ENCODE assay signal across 8 mouse cellular contexts in the genomic region with DNA sequence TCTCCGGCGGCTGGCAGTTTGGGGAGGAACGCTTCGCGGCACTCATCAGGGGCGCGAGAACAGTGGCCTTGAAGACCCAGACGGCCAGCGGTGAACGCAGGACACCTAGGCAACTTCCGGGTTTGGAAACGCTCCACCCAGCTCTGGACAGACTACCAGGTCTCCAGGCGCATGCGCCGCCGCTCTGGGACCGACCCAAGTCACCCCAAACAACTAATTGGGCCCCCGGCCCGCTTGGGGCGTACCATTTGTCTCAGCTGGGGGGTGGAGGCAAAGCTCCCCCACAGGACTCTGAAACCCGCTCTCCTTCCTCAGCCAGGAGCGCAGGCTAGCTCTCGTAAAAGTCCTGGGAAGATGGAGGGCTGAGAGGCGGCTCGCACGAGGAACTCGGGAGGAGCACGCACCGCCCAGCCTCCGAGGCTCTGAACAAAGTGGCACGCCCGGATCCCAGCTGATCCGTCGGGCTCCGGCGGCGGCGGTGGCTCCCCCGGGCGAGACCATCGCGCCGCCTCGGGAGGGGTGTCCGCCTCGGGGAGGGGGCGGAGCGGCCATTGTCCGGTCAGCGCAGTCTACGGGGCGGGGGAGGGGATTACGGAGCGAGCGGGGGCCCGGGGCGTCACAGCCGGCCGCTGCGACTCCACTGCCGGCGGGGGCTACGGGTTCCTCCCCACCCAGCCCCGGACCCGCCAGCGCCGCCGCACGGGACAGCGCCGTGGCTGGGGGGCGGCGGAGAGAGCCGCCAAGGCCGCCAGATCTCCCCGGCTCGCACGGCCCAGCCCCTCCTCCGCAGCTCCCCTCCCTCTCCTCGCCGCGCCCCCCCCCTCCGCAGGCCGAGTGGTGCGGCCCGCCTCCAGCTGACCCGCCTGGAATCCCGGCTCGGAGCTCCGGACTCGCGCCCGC. TPM values are rescaled to one million over a fixed set of nuclear protein-coding genes. Genes with fewer than 3 reads are reported as not detected.
A peak's percentile ranks its signal among the peaks of the same experiment; 100 is the strongest.
DNase-seq lines count a peak whose midpoint lies in the region; ATAC-seq lines count a peak whose summit lies in the region.

A gene (plus strand): TSS at position 531 of the 900 bp plus-strand sequence.

- peak within 1 kb of the TSS; percentile 66 for H3K4me3 ChIP-seq in intestine, embryonic 14.5 days (ENCODE audit: low read depth, low read length)

- H3K36me3 ChIP-seq in intestine, embryonic 14.5 days (ENCODE audit: control insufficient read depth, insufficient read depth, low read length), result no peaks in the 10 kb centered on the region

- ATAC-seq in intestine, embryonic 14.5 days (replicated peaks; ENCODE audit: low FRiP score, low TSS enrichment, low read depth), result peak; percentile 95

- H3K4me1 ChIP-seq in intestine, embryonic 14.5 days (replicated peaks; ENCODE audit: control insufficient read depth, insufficient read depth, low read length), result peaks cover 39% of the 10 kb centered on the region

- H3K4me2 ChIP-seq in intestine, embryonic 14.5 days (ENCODE audit: low read length), result peak within 1 kb of the TSS; percentile 79

- peak within 1 kb of the TSS; percentile 90 for H3K9ac ChIP-seq in intestine, embryonic 14.5 days (ENCODE audit: low read length)

- peak within 1 kb of the TSS; percentile 97 for H3K27ac ChIP-seq in intestine, embryonic 14.5 days (ENCODE audit: low read depth)

- intact Hi-C loops in left cerebral cortex, postnatal 14 days (cut with DNase I), result no loop called here

- peak; percentile 95 to 96 for DNase-seq in adrenal gland, adult 18-20 months (ENCODE audit: low spot score in 2 of 2)
- peak; percentile 97 for DNase-seq in embryo, embryonic 11 days
- DNase-seq in gastrocnemius, postnatal 25 days, result peak; percentile 97
- peak; percentile 98 for DNase-seq in intestine, embryonic 14.5 days (ENCODE audit: low spot score)
- DNase-seq in left cerebral cortex, postnatal 14 days (ENCODE audit: low spot score in 2 of 2), result peak; percentile 88
- peak; percentile 96 for DNase-seq in mesoderm, embryonic 11.5 days (ENCODE audit: low read depth, low spot score)
- DNase-seq in right cerebral cortex, postnatal 36 days (ENCODE audit: low spot score in 2 of 2), result peak; percentile 84 to 85
- DNase-seq in yolk sac, embryonic 10.5 days (ENCODE audit: low spot score), result peak; percentile 97

- H3K27me3 ChIP-seq in intestine, embryonic 14.5 days (replicated peaks; ENCODE audit: control insufficient read depth, insufficient read depth, low read length), result no peaks in the 10 kb centered on the region

- under 1% methylated on average over 36 of the region's 93 CpGs for WGBS in intestine, embryonic 14.5 days

- no peaks in the 10 kb centered on the region for H3K9me3 ChIP-seq in intestine, embryonic 14.5 days (ENCODE audit: control insufficient read depth, low read length)

RNA-seq across cellular contexts. Expression of the gene that starts here (rescaled TPM):
- total RNA-seq in adrenal gland, adult 18-20 months (2021), result 100 to 1,000 TPM; 162 to 171 TPM
- total RNA-seq in gastrocnemius, postnatal 25 days (2021), result 100 to 1,000 TPM; 138 to 143 TPM
- 40.9 and 42.6 TPM in 2 replicates for polyA plus RNA-seq in intestine, embryonic 14.5 days (2014; fragmentation: Nextera tagmentation; extraction: Ambion mirVana)
- total RNA-seq in left cerebral cortex, postnatal 14 days (2021), result 100 to 1,000 TPM; 106 to 114 TPM

Comparison
In these comparisons a context has a peak if more than half of its experiments do, and no peak if none do; other contexts are left out.
1. Peak in every context shown above with its lines: DNase-seq, ATAC-seq, H3K4me3 ChIP-seq and H3K27ac ChIP-seq.